Mouse (Mus musculus): ENCODE measurements around the gene Olfr651. TPM values are rescaled to one million over a fixed set of nuclear protein-coding genes. Genes with fewer than 3 reads are reported as not detected.

Gene Olfr651
- polyA plus RNA-seq (2015; fragmentation: Nextera tagmentation; extraction: Ambion mirVana), result not detected in 2 replicates

DNA sequence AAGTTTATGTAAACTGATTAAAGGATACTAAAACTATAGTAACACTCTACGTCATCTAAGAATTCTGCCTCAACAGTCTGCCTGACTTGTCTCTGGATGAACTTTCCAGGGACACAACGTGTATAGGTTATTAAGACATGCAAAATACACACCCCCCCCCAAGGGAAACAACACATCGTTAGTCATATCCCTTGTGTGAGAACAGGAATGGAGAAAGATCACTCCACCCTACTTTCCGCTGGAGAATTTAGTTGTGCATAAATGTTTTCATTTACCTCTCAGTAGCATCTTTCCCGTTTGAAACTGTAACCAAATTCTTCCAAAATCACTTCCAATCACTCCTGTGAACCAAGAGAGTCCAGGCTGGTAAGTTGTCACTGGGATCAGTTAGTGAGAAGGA lies at the start of gene Olfr651:
TSS of gene Olfr651 (plus strand) at position 301 of the 400 bp plus-strand sequence.

GRCm38 (mm10) chr7:104507421-104508065 lies 42.4 kb upstream of the Olfr651 start, which contains the start of gene Trim30d:
Gene Trim30d, minus strand, starts transcription at chr7:104507849.

GRCm38 (mm10) chr7:104560601-104561000 lies 10.7 kb downstream of the Olfr651 start, which contains the start of gene Olfr652:
Gene Olfr652, plus strand, starts transcription at chr7:104560901.

DNA sequence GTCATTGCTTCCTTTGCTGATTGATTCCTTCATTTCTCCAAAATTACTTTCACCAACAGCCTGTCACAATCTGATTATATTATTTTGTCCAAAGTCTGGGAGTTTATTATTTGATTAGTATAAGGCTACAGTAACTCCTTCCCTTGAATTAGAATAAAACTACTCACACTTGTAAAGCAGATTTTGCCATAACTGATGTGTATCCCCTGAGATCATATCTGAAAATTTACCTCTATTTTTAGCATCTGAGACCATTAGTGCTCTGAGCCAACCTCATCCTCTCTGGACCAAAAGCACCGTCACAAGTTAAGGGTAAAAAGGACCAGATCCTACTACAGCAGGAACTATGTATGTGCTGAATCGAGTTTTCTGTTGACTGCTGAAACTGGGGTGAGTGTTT lies 27.1 kb downstream of the Olfr651 start, which contains the start of gene Olfr653:
TSS of gene Olfr653 (plus strand) at position 301 of the 400 bp plus-strand sequence.

DNA sequence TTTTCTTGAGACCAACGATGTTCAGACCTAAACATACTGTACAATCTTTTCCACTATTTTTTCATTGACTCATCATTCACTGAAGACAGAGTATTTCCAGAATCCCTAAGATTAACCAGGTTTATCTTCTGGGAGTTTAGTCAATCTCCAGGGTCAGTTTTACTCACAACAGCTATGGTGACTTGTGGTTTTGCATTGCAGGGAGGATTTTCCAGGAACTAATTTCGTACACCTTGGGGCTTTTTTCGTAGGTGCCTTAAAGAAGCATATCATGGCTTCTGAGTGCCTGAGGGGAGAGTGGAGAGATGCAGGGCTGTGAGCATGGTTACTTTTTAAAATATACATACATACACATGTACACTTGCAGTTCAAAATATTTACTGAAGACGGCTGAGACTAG lies 36.8 kb downstream of the Olfr651 start, which contains the start of gene Olfr654:
TSS of gene Olfr654 (plus strand) at position 301 of the 400 bp plus-strand sequence.

GRCm38 (mm10) chr7:104601679-104602078 lies 51.7 kb downstream of the Olfr651 start, which contains the start of gene Olfr655:
Gene Olfr655, minus strand, starts transcription at chr7:104601779.

Other genes starting within 250 kb of the Olfr651 start
- 2.7 and 2.9 TPM in 2 replicates for gene Trim12a, start 234.7 kb upstream of the Olfr651 start, polyA plus RNA-seq (2015; fragmentation: Nextera tagmentation; extraction: Ambion mirVana)
- gene Trim34b, start 220.7 kb upstream of the Olfr651 start, polyA plus RNA-seq (2015; fragmentation: Nextera tagmentation; extraction: Ambion mirVana), result not detected in 2 replicates
- gene Trim12c, start 196.8 kb upstream of the Olfr651 start, polyA plus RNA-seq (2015; fragmentation: Nextera tagmentation; extraction: Ambion mirVana), result 0.89 and 0.90 TPM in 2 replicates
- gene Trim30b, start 180.2 kb upstream of the Olfr651 start, polyA plus RNA-seq (2015; fragmentation: Nextera tagmentation; extraction: Ambion mirVana), result 0.11 and 0.21 TPM in 2 replicates
- 0.13 and 0.17 TPM in 2 replicates for gene Trim30c, start 149.3 kb upstream of the Olfr651 start, polyA plus RNA-seq (2015; fragmentation: Nextera tagmentation; extraction: Ambion mirVana)
- 1.1 and 1.9 TPM in 2 replicates for gene Trim30a, start 84.9 kb upstream of the Olfr651 start, polyA plus RNA-seq (2015; fragmentation: Nextera tagmentation; extraction: Ambion mirVana)
- gene Trim30d, start 42.3 kb upstream of the Olfr651 start, polyA plus RNA-seq (2015; fragmentation: Nextera tagmentation; extraction: Ambion mirVana), result 1.3 and 2.0 TPM in 2 replicates
- gene Olfr652, start 10.8 kb downstream of the Olfr651 start, polyA plus RNA-seq (2015; fragmentation: Nextera tagmentation; extraction: Ambion mirVana), result 0.03 TPM in 1 of 2 replicates, not detected in the other
- gene Olfr653, start 27.2 kb downstream of the Olfr651 start, polyA plus RNA-seq (2015; fragmentation: Nextera tagmentation; extraction: Ambion mirVana), result not detected in 2 replicates
- not detected in 2 replicates for gene Olfr654, start 36.9 kb downstream of the Olfr651 start, polyA plus RNA-seq (2015; fragmentation: Nextera tagmentation; extraction: Ambion mirVana)
- not detected in 2 replicates for gene Olfr655, start 51.6 kb downstream of the Olfr651 start, polyA plus RNA-seq (2015; fragmentation: Nextera tagmentation; extraction: Ambion mirVana)
- not detected in 2 replicates for gene Olfr656, start 63.8 kb downstream of the Olfr651 start, polyA plus RNA-seq (2015; fragmentation: Nextera tagmentation; extraction: Ambion mirVana)
- not detected in 2 replicates for gene Olfr657, start 74.7 kb downstream of the Olfr651 start, polyA plus RNA-seq (2015; fragmentation: Nextera tagmentation; extraction: Ambion mirVana)
- gene Olfr658, start 97.2 kb downstream of the Olfr651 start, polyA plus RNA-seq (2015; fragmentation: Nextera tagmentation; extraction: Ambion mirVana), result 0.28 and 0.37 TPM in 2 replicates
- gene Olfr659, start 116.6 kb downstream of the Olfr651 start, polyA plus RNA-seq (2015; fragmentation: Nextera tagmentation; extraction: Ambion mirVana), result not detected in 2 replicates
- gene Olfr661, start 136.4 kb downstream of the Olfr651 start, polyA plus RNA-seq (2015; fragmentation: Nextera tagmentation; extraction: Ambion mirVana), result not detected in 2 replicates
- gene Usp17le, start 227.3 kb downstream of the Olfr651 start, polyA plus RNA-seq (2015; fragmentation: Nextera tagmentation; extraction: Ambion mirVana), result not detected in 2 replicates